Mouse (Mus musculus): ENCODE results near the gene Spsb1. TPM values are rescaled to one million over a fixed set of nuclear protein-coding genes. Genes with fewer than 3 reads are reported as not detected.
A peak's percentile ranks its signal among the peaks of the same experiment; 100 is the strongest.

Spsb1 gene
- total RNA-seq (2021) = 10 to 100 TPM; 24.1 to 34.9 TPM

GRCm38 (mm10) chr4:149954893-149955439 is at the start of gene Spsb1:
Spsb1 (minus strand) TSS chr4:149955043.
- peak; percentile 96 to 98 for DNase-seq

- no peak for DNase-seq
Measured at GRCm38 (mm10) chr4:150003641-150004040, 48.8 kb upstream of the Spsb1 start.

- no peak for DNase-seq
Measured at GRCm38 (mm10) chr4:150003021-150003580, 48.3 kb upstream of the Spsb1 start.

GRCm38 (mm10) chr4:150002021-150002528 is 47.2 kb upstream of the Spsb1 start:
- DNase-seq = no peak

- no peak for DNase-seq
Measured at GRCm38 (mm10) chr4:150001221-150001860, 46.5 kb upstream of the Spsb1 start.

- DNase-seq = no peak
Measured at GRCm38 (mm10) chr4:149999931-150000555, 45.2 kb upstream of the Spsb1 start.

- no peak for DNase-seq
Measured at GRCm38 (mm10) chr4:149999510-149999900, 44.7 kb upstream of the Spsb1 start.

- no peak for DNase-seq
Measured at GRCm38 (mm10) chr4:149998786-149999509, 44.1 kb upstream of the Spsb1 start.

- no peak for DNase-seq
Measured at GRCm38 (mm10) chr4:149997999-149998398, 43.2 kb upstream of the Spsb1 start.

- DNase-seq = no peak
Measured at GRCm38 (mm10) chr4:149996440-149996839, 41.6 kb upstream of the Spsb1 start.

GRCm38 (mm10) chr4:149995911-149996310 is 41.1 kb upstream of the Spsb1 start:
- DNase-seq = no peak

GRCm38 (mm10) chr4:149994218-149994617 is 39.4 kb upstream of the Spsb1 start:
- DNase-seq = no peak

GRCm38 (mm10) chr4:149992670-149993032 is 37.8 kb upstream of the Spsb1 start:
- DNase-seq = no peak

- no peak for DNase-seq
Measured at GRCm38 (mm10) chr4:149991755-149992669, 37.2 kb upstream of the Spsb1 start.

GRCm38 (mm10) chr4:149990954-149991633 is 36.3 kb upstream of the Spsb1 start:
- no peak for DNase-seq

GRCm38 (mm10) chr4:149990212-149990953 is 35.5 kb upstream of the Spsb1 start:
- DNase-seq = peak; percentile 25 to 40

GRCm38 (mm10) chr4:149988931-149989556 is 34.2 kb upstream of the Spsb1 start:
- DNase-seq = peak; percentile 83 to 84

GRCm38 (mm10) chr4:149988301-149988700 is 33.5 kb upstream of the Spsb1 start:
- no peak for DNase-seq

- DNase-seq = no peak
Measured at GRCm38 (mm10) chr4:149986671-149987417, 32.0 kb upstream of the Spsb1 start.
